Mouse (Mus musculus): ENCODE data around the gene Vav2. TPM values are rescaled to one million over a fixed set of nuclear protein-coding genes. Genes with fewer than 3 reads are reported as not detected.

The Vav2 gene
- polyA plus RNA-seq, 1 experiment from 2014 or later = 3.2 TPM

- whole genome bisulfite sequencing (ENCODE audit: insufficient replicate concordance) = 76% methylated on average over 4 of the region's 4 CpGs
- no peak for ATAC-seq (ENCODE audit: low read depth)
- H3K9ac ChIP-seq = no peak overlapping the region
These were observed 35.2 kb upstream of the Vav2 start for GRCm38 (mm10) chr2:27461881-27462660.

GRCm38 (mm10) chr2:27460651-27461050, 33.8 kb upstream of the Vav2 start:
- no peak overlapping the region for H3K9ac ChIP-seq
- peaks cover 99% of the 10 kb centered on the region for H3K36me3 ChIP-seq
- peaks cover 14% of the 10 kb centered on the region; the same call in 1 of the 2 replicates for H3K4me1 ChIP-seq (replicated peaks)
- H3K4me3 ChIP-seq (replicated peaks) = no peak overlapping the region
- H3K27me3 ChIP-seq = no peaks in the 10 kb centered on the region
- no peak for DNase-seq
- no peak overlapping the region for H3K27ac ChIP-seq
- H3K9me3 ChIP-seq (replicated peaks) = no peaks in the 10 kb centered on the region
- no peak overlapping the region for H3K4me2 ChIP-seq
- ATAC-seq (ENCODE audit: low read depth) = no peak
- WGBS (ENCODE audit: insufficient replicate concordance) = 74% methylated on average over 9 of the region's 9 CpGs

More at GRCm38 (mm10) chr2:27461881-27462660, 35.2 kb upstream of the Vav2 start:
- Histone ChIP-seq H3K4me2 (no peak overlapping the region), H3K27me3 (no peaks in the 10 kb centered on the region), H3K27ac (no peak overlapping the region), H3K4me1 (replicated peaks) (peaks cover 25% of the 10 kb centered on the region), H3K36me3 (peaks cover 99% of the 10 kb centered on the region), H3K4me3 (replicated peaks) (no peak overlapping the region), H3K9me3 (replicated peaks) (no peaks in the 10 kb centered on the region)
- DNase-seq = no peak

- 77% methylated on average over 5 of the region's 5 CpGs for WGBS (ENCODE audit: insufficient replicate concordance)
- H3K27me3 ChIP-seq = no peaks in the 10 kb centered on the region
- no peak for DNase-seq
- peaks cover 13% of the 10 kb centered on the region; the same call in 1 of the 2 replicates for H3K4me1 ChIP-seq (replicated peaks)
- H3K4me3 ChIP-seq (replicated peaks) = no peak overlapping the region
- no peak overlapping the region for H3K4me2 ChIP-seq
- no peak for ATAC-seq (ENCODE audit: low read depth)
- no peaks in the 10 kb centered on the region for H3K9me3 ChIP-seq (replicated peaks)
- H3K36me3 ChIP-seq = peaks cover 100% of the 10 kb centered on the region
- no peak overlapping the region for H3K27ac ChIP-seq
- H3K9ac ChIP-seq = no peak overlapping the region
These were observed 33.3 kb upstream of the Vav2 start for GRCm38 (mm10) chr2:27460163-27460562.

GRCm38 (mm10) chr2:27459735-27460134, 32.9 kb upstream of the Vav2 start:
- Histone ChIP-seq H3K4me2 (no peak overlapping the region), H3K4me3 (replicated peaks) (no peak overlapping the region), H3K27me3 (no peaks in the 10 kb centered on the region), H3K4me1 (replicated peaks) (peaks cover 13% of the 10 kb centered on the region; the same call in 1 of the 2 replicates), H3K36me3 (peaks cover 100% of the 10 kb centered on the region), H3K9me3 (replicated peaks) (no peaks in the 10 kb centered on the region), H3K9ac (no peak overlapping the region), H3K27ac (no peak overlapping the region)
- DNase-seq = no peak
- 84% methylated on average over 7 of the region's 7 CpGs for WGBS (ENCODE audit: insufficient replicate concordance)
- ATAC-seq (ENCODE audit: low read depth) = no peak

- Histone ChIP-seq H3K27me3 (no peaks in the 10 kb centered on the region), H3K9ac (no peak overlapping the region), H3K4me3 (replicated peaks) (no peak overlapping the region), H3K4me1 (replicated peaks) (no peaks in the 10 kb centered on the region), H3K4me2 (no peak overlapping the region), H3K36me3 (peaks cover 97% of the 10 kb centered on the region), H3K9me3 (replicated peaks) (no peaks in the 10 kb centered on the region), H3K27ac (no peak overlapping the region)
- ATAC-seq (ENCODE audit: low read depth) = no peak
- DNase-seq = no peak
- 90% methylated on average over 14 of the region's 14 CpGs for WGBS (ENCODE audit: insufficient replicate concordance)
These were observed 23.4 kb upstream of the Vav2 start for GRCm38 (mm10) chr2:27450226-27450625.

- DNase-seq (no peak), ATAC-seq (ENCODE audit: low read depth) (no peak)
- 86% methylated on average over 5 of the region's 5 CpGs for WGBS (ENCODE audit: insufficient replicate concordance)
- H3K27ac ChIP-seq = no peak overlapping the region
- H3K27me3 ChIP-seq = no peaks in the 10 kb centered on the region
- H3K4me2 ChIP-seq = no peak overlapping the region
- H3K4me1 ChIP-seq (replicated peaks) = peaks cover 8% of the 10 kb centered on the region
- peaks cover 83% of the 10 kb centered on the region for H3K36me3 ChIP-seq
- H3K4me3 ChIP-seq (replicated peaks) = no peak overlapping the region
- no peak overlapping the region for H3K9ac ChIP-seq
- H3K9me3 ChIP-seq (replicated peaks) = no peaks in the 10 kb centered on the region
These were observed 20.9 kb upstream of the Vav2 start for GRCm38 (mm10) chr2:27447782-27448181.

- no peak for ATAC-seq (ENCODE audit: low read depth)
- WGBS (ENCODE audit: insufficient replicate concordance) = 85% methylated on average over 8 of the region's 8 CpGs
- no peak for DNase-seq
- H3K9me3 ChIP-seq (replicated peaks) = no peaks in the 10 kb centered on the region
- peaks cover 17% of the 10 kb centered on the region for H3K4me1 ChIP-seq (replicated peaks)
- H3K4me3 ChIP-seq (replicated peaks) = no peak overlapping the region
- no peaks in the 10 kb centered on the region for H3K27me3 ChIP-seq
- H3K27ac ChIP-seq = no peak overlapping the region
- peaks cover 73% of the 10 kb centered on the region for H3K36me3 ChIP-seq
- no peak overlapping the region for H3K9ac ChIP-seq
- no peak overlapping the region for H3K4me2 ChIP-seq
These were observed 20.0 kb upstream of the Vav2 start for GRCm38 (mm10) chr2:27446812-27447211.

- H3K9me3 ChIP-seq (replicated peaks) = no peaks in the 10 kb centered on the region
- no peak overlapping the region for H3K9ac ChIP-seq
- H3K27ac ChIP-seq = no peak overlapping the region
- H3K4me2 ChIP-seq = no peak overlapping the region
- DNase-seq (no peak), ATAC-seq (ENCODE audit: low read depth) (no peak)
- H3K4me3 ChIP-seq (replicated peaks) = no peak overlapping the region
- peaks cover 19% of the 10 kb centered on the region for H3K4me1 ChIP-seq (replicated peaks)
- H3K36me3 ChIP-seq = peaks cover 64% of the 10 kb centered on the region
- 85% methylated on average over 3 of the region's 3 CpGs for WGBS (ENCODE audit: insufficient replicate concordance)
- no peaks in the 10 kb centered on the region for H3K27me3 ChIP-seq
These were observed 19.1 kb upstream of the Vav2 start for GRCm38 (mm10) chr2:27445910-27446309.

GRCm38 (mm10) chr2:27443450-27443708, 16.5 kb upstream of the Vav2 start:
- peaks cover 39% of the 10 kb centered on the region for H3K36me3 ChIP-seq
- no peaks in the 10 kb centered on the region for H3K27me3 ChIP-seq
- no peak overlapping the region for H3K4me3 ChIP-seq (replicated peaks)
- no peaks in the 10 kb centered on the region for H3K9me3 ChIP-seq (replicated peaks)
- peaks cover 24% of the 10 kb centered on the region for H3K4me1 ChIP-seq (replicated peaks)
- no peak for ATAC-seq (ENCODE audit: low read depth)
- H3K4me2 ChIP-seq = peak overlapping the region; percentile 91
- DNase-seq = no peak
- H3K9ac ChIP-seq = no peak overlapping the region
- H3K27ac ChIP-seq = no peak overlapping the region
- 84% methylated on average over 5 of the region's 5 CpGs for WGBS (ENCODE audit: insufficient replicate concordance)

- H3K4me3 ChIP-seq (replicated peaks) = peak overlapping the region; percentile 64
- peak; percentile 2; the same call in 1 of the 2 replicates for ATAC-seq (ENCODE audit: low read depth)
These were observed 16.0 kb upstream of the Vav2 start for GRCm38 (mm10) chr2:27442708-27443449.

GRCm38 (mm10) chr2:27441767-27442707, 15.2 kb upstream of the Vav2 start, which contains the start of gene Brd3os:
Brd3os (plus strand) TSS chr2:27442324.
- 2% methylated on average over 36 of the region's 36 CpGs for WGBS (ENCODE audit: insufficient replicate concordance)
- Histone ChIP-seq H3K9ac (peak within 1 kb of the TSS; percentile 67), H3K4me3 (replicated peaks) (peak within 1 kb of the TSS; percentile 64), H3K36me3 (peaks cover 26% of the 10 kb centered on the region), H3K27me3 (no peaks in the 10 kb centered on the region), H3K9me3 (replicated peaks) (no peaks in the 10 kb centered on the region), H3K4me2 (peak within 1 kb of the TSS; percentile 91), H3K4me1 (replicated peaks) (peaks cover 34% of the 10 kb centered on the region), H3K27ac (no peak within 1 kb of the TSS)
- DNase-seq (peak; percentile 90), ATAC-seq (ENCODE audit: low read depth) (peak; percentile 81)

More at GRCm38 (mm10) chr2:27442708-27443449, 16.0 kb upstream of the Vav2 start:
- H3K4me2 ChIP-seq = peak overlapping the region; percentile 91
- peaks cover 29% of the 10 kb centered on the region for H3K4me1 ChIP-seq (replicated peaks)
- peak overlapping the region; percentile 67 for H3K9ac ChIP-seq
- no peaks in the 10 kb centered on the region for H3K9me3 ChIP-seq (replicated peaks)
- H3K27me3 ChIP-seq = no peaks in the 10 kb centered on the region
- H3K27ac ChIP-seq = no peak overlapping the region
- 37% methylated on average over 20 of the region's 20 CpGs for WGBS (ENCODE audit: insufficient replicate concordance)
- DNase-seq = no peak
- peaks cover 34% of the 10 kb centered on the region for H3K36me3 ChIP-seq
